Mouse (Mus musculus) inflammation-experienced regulatory T-cells, adult 6 months (primary cell): ENCODE data around the gene Gm9803. TPM values are rescaled to one million over a fixed set of nuclear protein-coding genes. Genes with fewer than 3 reads are reported as not detected.
"Not testable (repeated sequence)": the region's sequence is repeated elsewhere in the genome, so short reads cannot be mapped to it uniquely, and the experiment has no call there.

Source experiments
- ATAC-seq: one replicate; pipeline ENCODE4 v1.8.0; 2017
- polyA plus RNA-seq, 3 experiments: library from polyadenylated mRNA; unstranded; fragments of 100-300 nt; shearing (Covaris generic); gene quantifications; one replicate each; pipeline ENCODE4 v1.2.1; 2017

Gm9803 gene
- 10 to 100 TPM; 19.9 to 45.5 (median 35.2) TPM for polyA plus RNA-seq

DNA sequence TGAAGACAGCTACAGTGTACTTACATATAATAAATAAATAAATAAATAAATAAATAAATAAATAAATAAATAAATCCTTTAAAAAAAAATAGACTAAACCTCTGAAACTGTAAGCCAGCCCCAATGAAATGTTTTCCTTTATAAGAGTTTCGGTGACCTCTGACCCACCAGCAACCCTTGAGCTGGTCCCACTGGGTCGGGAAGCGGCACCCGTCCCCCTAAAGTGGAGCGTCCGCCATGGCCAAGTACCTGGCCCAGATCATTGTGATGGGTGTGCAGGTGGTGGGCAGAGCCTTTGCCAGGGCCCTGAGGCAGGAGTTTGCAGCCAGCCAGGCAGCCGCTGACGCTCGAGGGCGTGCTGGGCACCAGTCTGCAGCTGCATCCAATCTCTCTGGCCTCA is at the start of gene Gm9803:
Gene Gm9803, plus strand, starts transcription at position 154 of the 400 bp plus-strand sequence.
- ATAC-seq: not testable (repeated sequence)

DNA sequence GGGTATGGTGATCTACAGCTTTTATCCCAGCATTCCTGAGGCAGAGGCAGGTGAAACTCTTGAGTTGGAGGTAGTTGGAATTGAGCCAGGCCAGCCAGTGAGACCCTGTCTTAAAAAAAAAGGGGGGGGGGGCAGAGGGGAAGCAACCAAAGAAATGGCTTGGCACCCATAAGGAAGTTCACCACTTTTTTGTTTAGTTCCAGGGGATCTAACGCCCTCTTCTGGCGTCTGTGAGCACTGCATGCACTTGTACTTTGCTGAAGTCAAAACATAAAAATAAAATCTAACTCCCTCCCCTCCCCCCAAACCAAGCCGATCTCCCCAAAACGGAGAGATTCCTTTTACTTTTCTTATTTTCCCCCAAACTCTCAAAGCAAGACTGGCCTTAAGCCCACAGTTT is 48.5 kb upstream of the Gm9803 start:
- ATAC-seq: no peak

DNA sequence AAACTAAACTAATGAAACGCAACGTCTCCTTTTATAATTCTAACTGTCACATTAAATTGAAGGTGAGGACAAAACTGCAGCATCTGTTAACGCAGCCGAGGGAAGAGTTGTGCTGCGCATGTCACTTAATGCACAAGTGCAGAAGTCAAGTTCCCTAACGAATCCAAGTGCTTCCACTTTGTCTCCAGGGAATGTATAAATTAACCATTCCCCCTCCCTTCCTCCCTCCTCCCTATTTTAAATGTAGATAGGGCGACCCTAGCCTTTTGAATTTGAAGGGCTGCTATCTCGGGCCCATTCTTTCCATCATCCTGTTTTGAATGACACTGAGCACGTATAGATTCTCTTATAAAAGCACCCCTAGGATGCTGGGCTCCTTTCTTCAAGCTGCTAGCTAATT is 46.4 kb upstream of the Gm9803 start:
- ATAC-seq: no peak

DNA sequence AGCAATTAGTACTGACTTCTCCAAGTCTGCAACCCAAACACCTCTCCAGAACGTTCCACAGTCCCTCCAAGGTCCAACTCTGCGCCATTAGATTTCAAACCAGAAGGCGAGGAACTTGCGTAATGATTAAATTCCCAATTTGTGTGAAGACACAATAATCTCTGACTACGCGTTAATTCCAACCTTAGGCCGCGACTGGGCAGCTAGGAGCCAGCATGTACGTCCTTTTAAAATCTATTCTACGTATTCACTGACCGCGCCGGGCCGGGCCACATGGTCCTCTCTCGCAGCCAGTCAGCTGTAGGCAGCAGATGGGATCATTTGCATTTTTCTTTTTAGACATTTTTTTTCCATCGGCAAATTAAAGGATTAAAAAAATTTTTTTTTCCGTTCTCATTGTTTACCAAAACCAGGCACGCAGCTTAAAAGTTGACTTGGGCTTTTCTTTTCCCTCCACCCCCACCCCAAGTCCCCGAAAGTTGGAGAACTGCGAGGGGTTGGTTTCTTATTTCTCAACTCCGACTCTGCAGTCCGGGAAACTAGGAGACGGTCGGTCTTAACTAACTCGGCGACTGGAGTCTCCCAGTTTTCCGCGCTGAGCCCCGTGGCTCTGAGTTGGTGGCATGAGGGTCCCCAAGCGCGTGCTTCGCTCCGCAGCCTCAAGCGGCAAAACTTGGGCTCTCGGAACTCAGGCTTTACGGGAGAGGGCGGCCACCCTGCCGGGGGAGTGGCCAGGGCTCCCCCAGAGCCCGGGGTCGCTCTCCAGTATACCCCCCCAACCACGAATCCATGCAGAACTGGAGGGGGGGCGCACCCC is 45.8 kb upstream of the Gm9803 start:
- ATAC-seq: peak; percentile 1

DNA sequence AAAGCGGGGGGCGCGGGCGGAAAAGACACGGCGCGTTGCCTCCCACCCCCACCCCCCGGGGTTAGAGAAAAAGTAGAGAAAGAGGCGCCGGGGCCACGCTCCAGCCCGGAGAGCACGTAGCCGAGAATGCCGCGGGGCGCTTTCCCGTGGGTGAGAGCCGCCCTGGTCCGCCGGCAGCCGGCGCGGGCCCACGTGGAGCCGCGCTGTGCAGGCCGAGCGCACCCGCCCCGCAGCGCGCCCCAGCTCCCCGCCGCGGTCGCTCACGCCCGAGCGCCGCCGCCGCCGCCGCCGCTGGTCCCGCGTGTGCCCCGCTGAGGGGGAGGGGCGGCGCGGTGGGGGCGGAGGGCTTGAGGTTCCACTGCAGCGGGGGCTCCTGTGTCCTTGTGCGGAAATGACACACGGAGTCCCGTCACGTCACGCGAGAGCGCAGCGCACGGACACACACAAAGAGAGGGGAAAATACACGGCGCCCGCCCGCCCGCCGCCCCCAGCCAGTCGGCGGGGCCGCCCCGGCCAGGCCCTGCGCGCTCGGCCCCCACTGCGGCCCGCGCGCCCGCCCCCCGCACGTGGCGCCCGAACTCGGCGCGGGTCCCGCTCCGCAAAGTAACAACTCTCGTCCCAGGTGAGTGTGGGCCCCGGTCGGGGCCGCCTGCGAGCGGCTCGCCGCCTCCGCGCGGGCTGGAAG is 45.0 kb upstream of the Gm9803 start, which contains the start of gene Bend3:
Gene Bend3, plus strand, starts transcription at position 81 of the 685 bp plus-strand sequence.
- ATAC-seq: peak; percentile 23

DNA sequence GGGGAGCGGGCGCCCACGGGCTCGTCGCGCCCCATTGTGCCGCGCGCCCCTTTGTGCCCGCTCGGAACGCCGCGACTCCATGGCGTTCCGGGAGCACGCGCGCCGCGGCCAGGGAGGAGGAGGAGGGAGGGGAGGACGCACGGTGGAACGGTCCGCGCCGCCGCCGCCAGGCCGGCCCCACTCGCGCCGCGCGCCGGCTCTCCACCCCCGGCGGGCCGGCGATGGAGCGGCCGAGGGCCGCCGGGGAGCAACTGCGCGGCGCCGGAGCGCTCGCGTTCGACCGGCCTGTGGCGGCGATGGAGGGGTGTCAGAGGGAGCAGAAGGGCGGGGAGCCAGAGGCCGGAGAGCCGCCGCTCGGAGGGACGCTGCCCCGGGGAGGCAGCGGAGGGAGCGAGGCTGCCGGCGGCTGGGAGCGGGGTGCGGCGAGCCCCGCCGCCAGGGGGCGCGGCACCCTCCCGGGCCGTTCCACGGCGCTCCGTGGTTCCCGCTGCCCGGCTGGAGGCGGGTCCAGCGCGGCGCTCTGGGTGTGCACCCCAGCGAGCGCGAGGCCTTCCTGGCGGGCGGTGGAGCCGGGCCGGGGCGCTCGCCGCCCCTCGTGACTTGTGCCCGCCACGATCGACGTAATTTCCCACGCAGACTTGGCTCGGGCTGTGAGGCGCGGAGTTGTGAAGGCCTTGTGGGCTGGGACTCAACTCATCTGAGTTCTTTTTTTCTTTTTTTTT is 44.3 kb upstream of the Gm9803 start:
- peak; percentile 81 for ATAC-seq

DNA sequence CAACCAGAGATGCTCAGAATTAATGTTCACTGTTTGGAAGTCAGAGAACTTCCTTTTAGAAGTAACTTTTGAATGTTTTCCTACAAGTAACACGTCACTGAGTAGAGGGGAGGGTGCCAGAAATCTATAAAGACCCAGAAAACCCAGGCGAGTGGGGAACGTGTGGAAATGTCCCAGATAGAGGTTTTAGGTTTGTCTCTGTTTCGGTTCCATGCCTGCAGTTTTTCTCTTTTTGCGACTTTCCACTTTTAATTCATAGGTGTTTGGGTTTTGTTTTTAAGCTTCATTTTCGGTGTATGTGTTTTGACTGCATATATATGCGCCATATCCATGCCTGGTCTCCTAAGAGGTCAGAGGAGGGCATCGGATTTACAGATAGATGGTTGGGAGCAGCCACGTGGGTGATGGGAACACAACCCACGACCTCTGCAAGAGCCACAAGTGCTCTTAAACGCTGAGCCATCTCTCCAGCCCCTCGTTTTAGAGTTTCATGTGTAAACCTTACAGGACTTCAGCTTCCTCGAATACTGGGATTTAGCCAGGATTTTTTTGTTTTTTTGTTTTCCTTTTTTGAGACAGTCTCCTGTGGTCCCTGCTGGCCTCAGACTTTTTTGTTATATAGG is 43.5 kb upstream of the Gm9803 start:
- ATAC-seq: peak; percentile 10

DNA sequence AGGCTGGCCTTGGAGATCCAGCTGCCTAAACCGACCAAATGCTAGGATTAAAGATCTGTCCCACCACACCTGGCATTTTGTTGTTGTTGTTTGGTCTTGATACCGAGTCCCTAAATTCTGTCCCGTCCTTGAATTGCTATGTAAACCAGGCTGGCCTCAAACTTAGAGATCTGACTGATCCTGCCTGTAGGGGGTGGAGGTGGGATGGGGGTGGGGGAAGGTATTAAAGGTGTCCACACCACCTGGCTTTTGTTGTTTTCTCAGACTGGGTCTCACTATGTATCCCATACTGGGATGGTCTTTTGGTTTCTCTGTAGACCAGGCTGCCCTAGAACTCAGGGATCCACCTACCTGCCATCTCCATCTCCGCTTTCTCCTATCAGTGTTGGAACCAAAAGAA is 42.7 kb upstream of the Gm9803 start:
- no peak for ATAC-seq

DNA sequence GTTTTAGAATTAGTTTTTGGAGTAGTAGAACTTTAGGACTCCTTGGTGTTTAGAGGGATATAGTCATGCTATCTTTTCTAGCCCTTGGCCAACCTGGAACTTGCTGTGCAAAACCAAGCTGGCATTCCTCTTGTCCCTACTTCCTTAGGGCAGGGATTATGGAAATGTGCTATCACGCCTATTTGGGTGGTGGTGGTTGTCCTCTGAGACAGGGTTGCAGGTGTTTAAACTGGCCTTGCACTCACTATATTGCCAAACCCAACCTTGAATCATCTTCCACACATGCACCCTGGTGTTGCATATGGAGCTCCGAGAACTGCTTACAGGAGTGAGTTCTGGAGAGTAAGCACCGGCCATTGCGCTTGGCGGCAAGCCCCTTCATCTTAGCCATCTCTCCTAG is 41.9 kb upstream of the Gm9803 start:
- no peak for ATAC-seq

DNA sequence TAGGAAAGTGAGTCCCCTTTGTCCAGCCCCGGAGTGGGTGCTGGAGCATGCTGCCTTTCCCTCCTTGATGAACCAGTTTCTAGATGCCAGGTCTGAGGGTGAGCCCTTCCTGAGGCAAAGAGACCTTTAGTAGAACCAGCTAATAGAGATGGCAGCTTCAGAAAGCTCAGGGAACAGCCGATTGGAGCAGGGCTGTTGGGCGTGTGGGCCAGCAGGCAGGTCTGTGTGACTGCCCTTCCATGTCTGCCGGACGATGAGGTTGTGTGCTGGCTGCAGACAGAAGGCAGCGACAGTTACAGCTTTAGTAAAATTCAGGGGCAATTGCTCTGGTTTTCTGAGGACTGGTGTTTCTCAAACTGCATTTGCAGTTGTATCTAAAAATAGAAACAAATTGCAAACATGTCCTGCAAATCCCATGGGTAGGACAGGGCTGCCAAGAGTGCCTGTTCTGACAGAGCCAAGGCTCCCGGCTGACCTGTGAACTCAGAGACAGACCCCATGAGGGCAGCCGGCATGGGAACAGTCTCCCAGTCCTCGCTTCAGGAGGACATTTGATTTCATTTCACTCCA is 40.4 kb upstream of the Gm9803 start:
- ATAC-seq: no peak

DNA sequence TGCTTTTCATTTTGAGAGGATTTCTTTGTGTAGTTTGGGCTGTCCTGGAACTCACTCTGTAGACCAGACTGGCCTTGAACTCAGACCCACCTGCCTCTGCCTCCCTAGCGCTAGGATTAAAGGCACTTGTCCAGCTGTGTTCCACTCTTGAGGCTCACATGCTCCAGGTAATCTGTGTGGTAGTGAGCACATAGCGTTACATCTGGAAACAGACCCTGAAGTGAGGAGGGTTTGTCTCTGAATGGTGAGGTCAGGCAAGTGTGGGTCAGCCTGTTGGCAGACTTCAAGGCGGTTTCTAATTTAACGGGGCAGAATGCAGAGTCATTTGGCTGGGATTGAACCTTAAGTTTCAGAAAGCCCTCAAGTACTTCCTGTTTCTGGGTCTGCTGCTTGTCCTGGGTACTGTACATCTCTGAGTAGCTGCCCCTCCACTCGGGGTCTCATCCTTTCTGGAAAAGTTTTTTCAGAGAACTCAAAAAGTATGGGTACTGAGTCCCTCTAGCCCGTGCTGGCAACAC is 38.1 kb upstream of the Gm9803 start:
- no peak for ATAC-seq

DNA sequence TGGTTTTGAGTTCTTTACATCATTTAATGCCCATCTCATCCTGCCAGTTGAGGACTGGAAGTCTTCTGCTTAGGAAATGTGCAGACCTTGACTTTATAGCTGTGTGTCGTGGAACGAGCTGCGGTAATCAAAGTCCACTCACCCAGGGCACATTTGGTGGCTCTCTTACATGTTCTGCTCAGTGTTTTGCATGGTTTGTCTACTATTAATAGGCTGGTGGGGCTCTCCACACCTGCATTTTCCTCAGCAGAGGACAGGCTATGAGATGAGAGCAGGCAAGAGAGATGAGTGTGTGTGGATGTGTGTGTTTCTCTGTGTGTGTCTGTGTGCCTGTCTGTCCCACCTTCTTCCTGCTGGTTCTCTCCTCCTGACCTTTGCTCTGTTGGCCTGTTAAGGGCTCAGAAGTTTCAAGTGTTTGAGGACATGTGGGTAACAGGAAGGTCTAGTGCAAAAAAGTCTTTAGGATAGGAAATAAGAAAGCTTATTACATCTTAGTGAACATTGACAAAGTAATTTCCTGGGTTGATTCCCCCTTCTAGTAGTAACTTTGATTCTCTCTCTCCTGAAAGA is 36.4 kb upstream of the Gm9803 start:
- ATAC-seq: no peak

DNA sequence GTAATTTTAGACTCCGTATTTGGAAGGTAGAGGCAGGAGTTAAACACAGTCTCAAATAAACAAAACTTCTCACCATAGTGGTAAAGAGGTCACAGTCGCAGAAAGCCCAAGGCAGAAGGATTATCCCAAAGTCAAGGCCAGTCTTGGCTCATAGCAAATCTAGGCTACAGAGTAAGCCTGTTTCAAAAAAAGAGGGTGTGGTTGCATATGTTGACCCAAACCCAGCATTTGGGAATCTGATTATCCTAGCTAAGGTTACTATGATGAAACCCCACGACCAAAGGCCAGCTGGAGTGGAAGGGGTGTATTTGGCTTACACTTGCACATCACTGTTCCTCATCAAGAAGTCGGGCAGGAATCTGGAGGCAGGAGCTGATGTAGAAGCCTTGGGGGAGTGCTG is 35.6 kb upstream of the Gm9803 start:
- ATAC-seq: no peak

DNA sequence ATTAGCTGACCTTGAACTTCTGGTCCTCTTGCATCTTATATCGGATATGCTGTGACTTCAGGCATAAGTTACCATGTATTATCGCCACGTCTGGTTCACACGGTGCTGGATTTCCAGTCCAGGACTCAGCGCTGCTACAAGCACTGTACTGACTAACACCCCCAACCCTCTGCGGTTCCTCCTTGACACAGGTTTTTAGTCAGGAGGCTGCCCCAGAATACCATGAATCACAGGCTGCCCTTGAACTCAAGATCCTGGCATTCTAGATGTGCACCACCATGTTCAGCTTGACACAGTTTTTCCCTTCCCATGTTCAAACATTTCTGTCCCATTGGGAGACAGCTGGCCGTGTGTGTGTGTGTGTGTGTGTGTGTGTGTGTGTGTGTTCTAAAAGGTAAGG is 34.7 kb upstream of the Gm9803 start:
- no peak for ATAC-seq

DNA sequence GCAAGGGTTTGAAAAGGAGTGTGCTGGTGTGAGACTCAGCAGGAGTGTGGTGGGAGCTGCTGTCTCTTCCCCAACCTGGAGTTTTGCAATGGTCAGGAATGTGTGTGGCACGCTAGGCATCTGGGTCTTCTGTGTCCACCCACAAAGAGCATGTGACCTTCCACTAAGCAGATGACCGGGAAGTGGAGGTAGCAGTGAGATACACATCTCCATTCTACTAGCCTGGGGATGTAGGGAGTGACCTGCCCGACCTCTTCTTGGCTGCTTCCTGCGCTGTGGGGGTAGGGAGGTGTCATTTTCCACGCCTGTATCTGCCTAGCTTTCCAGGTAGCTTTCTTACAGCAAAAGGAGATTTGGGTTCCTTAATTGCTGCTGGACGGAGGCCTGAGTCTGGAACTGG is 34.3 kb upstream of the Gm9803 start:
- no peak for ATAC-seq

DNA sequence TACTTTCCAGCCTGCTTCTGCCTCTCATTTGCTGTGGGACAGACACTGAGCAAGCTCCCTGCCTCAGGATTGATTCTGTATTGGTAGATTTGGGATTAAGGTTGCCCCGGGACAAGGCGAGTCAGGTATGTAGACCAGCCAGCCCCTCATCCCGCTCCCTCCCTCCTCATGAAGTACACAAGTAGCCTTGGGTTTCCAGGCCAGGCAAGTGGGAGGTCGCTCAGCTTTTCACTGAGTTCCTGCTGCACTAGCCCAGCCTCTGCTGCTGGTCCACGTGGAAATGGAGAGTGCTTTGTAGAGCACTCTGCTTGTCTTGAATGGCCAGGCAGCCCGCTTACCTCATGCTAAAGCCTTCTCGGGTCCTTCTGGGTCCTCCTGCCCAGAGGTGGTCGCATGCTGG is 33.9 kb upstream of the Gm9803 start:
- ATAC-seq: no peak

DNA sequence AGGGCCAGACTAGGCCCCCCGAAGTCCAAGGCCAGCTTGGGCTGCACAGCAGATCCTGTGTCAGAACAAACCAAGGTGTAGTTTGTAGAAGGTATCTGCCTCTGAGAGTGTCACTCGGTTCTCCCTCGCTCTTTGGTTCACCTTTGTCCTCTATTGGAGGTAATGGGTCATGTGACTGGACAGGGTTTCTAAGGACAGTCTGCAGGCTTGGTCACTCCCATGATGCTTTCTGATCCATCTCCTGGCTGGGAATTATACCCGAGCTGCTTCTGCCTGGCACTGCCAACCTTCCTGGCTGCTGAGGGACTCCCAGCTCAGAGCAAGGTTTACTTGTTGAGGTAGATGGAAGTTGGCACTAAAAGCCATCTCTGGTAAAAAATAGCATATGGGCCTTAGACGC is 33.0 kb upstream of the Gm9803 start:
- no peak for ATAC-seq

DNA sequence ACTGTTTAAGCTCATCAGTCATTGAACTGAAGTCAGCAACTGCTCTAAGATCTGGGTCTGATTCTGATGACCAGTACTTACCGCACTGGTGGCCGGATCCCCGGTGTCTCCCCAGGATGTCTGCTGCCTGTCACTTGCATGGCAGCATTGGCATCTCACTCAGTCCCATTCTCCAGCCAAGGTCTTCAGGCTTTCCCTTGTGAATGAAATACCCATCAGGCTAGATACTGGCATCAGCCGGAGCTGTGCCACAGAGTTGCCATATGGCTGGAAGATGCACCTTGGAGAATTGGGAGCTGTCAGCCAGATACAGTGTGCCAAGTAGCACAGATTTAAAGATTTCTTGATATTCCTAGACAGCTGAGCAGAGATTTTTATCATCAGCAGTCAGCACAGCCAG is 21.3 kb upstream of the Gm9803 start:
- no peak for ATAC-seq

DNA sequence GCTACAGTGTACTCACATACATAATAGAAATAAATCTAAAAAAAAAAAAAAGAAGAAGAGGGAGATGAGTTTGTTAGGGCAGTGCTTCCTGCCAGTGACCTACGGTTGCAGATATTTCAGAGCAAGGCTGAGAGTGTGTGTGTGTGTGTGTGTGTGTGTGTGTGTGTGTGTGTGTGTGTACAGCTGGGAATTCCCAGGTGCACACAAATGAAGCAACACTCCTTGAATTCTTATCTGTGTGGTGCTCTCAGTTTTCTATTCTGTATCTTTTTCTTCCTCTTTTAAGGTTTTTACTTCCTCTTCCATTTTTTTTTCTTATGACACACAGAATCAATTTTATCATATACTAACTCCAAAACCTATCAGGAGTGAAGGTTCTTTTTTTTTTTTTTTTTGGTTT is 19.6 kb upstream of the Gm9803 start:
- no peak for ATAC-seq

DNA sequence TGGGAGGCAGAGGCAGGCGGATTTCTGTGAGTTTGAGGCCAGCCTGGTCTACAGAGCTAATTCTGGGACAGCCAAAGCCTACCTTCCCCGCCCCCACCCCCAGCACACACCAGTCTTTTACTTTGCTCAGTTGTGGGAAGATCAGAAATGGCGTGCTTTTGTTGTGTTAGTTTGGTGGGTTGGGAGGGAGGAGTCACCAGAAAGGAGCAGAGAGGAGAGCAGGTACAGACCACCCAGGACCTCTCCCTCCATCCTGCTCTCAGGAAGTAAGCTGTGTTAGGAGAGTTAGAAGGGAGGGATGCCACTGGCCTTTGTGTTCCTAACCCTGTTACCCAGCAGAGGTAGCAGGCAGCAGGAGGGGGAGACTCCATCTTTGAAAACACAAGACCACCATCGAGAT is 16.8 kb upstream of the Gm9803 start:
- no peak for ATAC-seq

DNA sequence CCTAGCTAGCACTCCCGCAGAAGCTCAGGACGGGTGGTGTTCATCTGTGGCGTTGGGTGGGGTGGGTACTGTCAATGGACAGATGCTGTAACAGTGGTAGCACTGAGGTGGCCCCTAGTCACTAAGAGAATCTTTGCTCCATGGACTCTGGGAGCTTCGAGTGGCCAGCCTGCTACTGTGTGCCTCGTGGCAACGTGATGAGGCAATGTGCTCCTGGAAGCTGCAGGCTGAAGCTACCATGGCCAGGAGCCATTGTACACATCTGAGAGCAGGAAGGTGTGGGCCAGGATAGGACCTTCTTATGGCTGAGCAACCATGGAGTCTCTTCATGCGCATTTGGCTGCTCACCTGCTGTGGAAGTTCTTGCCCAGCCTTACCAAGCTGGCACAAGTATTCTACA is 14.7 kb upstream of the Gm9803 start:
- ATAC-seq: no peak

DNA sequence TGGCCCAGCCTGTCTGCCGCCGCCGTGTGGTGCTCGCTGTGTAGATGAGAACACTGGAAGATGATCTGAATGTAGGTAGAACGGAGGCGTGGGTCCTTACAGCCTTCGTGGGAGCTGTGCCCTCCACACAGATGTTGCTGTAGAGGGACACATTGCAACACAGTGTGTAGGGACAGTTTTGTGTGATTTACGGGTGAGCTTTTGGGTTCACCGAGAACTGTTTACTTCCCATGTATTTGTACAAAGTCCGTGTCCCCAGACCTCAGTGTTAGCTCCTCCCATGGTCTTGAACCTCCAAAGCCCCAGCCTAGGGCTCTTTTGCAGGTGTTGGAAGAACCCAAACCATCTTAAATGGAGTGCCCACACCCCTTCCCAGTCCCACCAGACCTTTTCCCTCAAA is 10.9 kb upstream of the Gm9803 start:
- ATAC-seq: no peak
